Mouse (Mus musculus): ENCODE data around the gene B4galnt2. TPM values are rescaled to one million over a fixed set of nuclear protein-coding genes. Genes with fewer than 3 reads are reported as not detected.

Gene B4galnt2
- total RNA-seq, 1 experiment from 2014 or later, result not detected

DNA sequence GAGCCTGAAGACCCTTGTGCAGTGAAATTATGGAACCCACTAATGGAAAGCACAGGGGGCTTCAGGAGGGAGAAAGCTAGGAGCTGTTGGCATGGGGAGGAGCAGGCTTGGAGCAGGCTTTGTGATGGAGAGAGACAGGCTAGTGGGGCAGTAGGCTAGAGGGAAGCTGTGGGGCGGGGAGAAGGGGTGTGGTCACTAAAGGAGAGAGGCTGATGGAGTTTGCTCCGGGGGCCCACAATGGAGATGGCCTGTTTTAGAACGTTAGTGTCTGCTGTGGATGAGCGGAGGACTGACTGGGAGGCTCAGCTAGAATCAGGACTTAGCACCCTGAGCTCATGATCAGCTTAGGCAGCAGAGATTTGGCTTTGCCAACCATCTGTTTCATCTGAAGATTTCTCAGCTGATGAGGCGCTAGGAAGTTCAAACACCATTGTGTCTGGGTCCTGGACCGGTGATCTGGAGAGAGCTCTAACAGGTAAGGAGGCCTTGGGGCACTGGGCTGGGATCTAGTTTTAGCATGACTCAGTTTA lies 71.2 kb downstream of the B4galnt2 start:
- ATAC-seq (replicated peaks; ENCODE audit: insufficient number of reproducible peaks, low FRiP score, low TSS enrichment, poor library complexity, severe bottlenecking), result peak; percentile 28

DNA sequence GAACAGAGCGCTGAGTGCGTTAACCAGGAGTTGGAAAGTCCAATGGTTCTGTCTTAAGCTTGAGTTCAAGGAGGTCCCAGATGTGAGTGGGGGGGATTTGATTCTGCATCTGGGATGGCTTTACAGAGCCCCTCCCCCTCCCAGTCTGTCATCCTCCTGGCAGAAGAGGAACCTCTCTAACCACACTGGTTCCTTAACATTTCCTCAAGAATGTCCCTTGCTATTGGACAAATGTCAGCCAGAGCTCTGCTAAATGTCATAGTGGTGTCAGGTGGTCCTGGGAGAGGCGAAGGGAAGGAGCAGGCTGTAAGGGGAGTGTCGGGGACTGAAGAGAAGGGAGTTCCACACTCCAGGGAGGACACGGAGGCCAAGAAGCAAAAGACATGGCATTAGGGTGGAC lies 71.7 kb downstream of the B4galnt2 start:
- ATAC-seq (replicated peaks; ENCODE audit: insufficient number of reproducible peaks, low FRiP score, low TSS enrichment, poor library complexity, severe bottlenecking), result peak; percentile 68

DNA sequence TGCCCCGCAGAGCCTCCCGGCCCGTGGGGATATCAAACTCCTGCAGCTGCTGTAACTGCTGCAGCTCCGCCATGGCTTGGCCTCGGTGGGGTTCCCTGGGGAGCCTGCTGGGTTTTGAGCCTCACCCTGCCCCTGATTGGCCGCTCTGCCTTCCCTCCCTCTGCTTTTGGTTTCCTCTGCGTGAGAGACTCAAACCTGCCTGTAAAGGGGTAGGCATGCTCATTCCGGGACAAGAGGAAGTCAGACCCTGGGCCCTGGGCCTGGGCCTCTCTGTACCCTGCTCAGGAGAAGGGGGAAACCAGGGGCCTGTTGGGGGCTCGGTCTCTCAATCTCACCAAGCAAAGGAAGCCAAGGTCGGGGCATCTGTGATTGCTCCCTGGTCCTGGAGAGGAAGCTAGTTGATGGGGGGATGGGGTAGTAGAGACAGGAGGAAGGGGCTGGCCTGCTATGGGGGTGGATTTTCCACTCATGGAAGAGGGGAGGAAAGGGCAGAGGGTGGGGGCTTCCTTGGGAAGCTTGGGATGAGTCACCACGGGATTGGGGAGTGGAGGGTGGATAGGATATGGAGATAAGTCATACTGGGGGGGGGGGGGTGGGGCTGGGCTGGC lies 72.5 kb downstream of the B4galnt2 start, which contains the start of gene Abi3:
TSS of gene Abi3 (minus strand) at position 403 of the 608 bp plus-strand sequence.
- peak; percentile 61 for ATAC-seq (replicated peaks; ENCODE audit: insufficient number of reproducible peaks, low FRiP score, low TSS enrichment, poor library complexity, severe bottlenecking)

DNA sequence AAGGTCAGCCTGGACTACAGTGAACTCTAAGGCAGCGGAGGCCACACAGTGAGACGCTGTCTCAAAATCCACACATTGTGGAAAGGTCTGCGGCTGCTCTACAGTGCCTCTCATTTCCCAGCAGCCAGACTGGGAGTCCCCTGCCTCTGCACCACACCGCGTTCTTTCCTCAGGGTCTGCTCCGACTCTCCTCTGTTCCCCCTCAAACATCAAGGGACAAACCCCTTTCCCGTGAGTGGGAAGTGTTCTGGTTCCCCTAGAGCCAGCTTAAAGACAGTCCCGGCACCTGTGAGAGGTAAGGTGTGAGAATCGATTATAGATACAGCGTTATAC lies 73.2 kb downstream of the B4galnt2 start:
- no peak for ATAC-seq (replicated peaks; ENCODE audit: insufficient number of reproducible peaks, low FRiP score, low TSS enrichment, poor library complexity, severe bottlenecking)

DNA sequence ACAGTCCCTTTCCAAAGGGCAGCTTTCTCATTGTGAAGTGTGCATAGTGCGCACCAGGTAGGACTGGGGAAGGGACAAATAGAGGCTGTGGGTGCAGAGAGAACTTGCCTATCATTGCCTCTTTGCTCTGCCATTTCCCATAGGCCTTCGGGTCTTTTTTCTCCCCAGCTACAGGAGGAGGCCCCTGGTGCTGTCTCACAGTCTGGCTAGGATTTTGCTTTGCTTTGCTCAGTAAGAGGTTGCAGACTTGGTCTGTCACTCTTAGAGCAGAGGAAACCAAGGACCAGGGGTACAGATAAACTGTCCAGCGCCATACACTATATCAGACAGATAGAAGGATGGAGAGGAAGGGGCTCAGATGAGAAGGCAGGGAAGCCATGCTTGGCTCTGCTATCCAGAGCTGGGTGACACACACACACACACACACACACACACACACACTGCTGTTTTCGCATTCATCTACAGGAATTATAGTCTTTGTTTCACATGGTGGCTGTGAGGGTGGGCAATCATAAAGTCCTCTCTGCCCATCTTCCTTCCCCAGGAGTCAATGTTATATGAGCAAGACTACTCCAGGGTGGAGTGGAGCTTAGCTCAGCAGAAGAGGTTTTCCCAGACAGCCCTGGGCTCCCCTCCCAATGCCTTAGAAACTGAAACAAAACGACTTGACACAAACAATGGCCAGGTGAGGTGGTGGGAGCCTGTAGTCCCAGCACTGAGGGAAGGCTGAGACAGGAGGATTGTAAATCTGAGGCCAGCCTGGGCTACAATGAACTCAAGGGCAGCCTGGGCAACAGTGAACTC lies 73.8 kb downstream of the B4galnt2 start:
- no peak for ATAC-seq (replicated peaks; ENCODE audit: insufficient number of reproducible peaks, low FRiP score, low TSS enrichment, poor library complexity, severe bottlenecking)

DNA sequence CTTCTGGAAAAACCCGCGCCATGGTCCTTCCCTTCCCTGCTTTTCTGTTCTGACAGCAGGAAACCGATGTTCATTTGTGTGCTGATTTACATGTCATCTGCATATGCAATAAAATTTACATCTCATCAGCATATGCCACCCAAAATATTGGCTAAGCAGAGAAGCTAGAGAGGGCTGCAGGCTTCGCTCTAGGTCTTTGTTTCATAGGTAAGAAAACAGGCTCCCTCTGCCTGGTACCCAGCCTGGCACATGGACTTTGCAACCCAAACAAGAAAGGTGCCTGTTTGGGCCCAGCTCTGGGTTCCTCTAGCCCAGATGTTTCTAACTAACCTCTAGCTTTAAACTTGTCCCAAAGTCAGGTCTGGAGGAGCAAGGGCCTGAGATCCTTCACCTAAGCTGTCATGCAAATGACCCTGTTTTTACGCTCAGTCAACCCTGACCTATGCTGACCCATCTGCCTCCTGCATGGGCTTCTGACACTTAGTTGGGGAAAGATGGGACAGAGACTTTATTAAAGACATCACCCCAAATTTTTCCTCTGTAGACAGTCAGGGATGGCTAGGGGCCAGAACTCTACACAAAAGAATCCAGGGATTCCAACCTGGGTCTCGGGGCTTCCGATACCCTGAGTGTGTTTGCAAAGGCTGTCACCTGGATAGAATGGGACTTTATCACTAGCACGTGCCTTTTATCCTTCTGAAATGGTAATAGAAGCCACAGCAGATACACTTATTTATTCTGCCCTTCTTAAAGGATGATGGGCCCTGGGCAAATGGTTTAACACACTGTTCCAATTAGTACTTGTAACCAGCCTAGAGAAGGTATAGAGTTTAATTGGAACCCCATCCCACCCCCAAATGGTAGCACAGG lies 75.5 kb downstream of the B4galnt2 start:
- ATAC-seq (replicated peaks; ENCODE audit: insufficient number of reproducible peaks, low FRiP score, low TSS enrichment, poor library complexity, severe bottlenecking), result no peak

DNA sequence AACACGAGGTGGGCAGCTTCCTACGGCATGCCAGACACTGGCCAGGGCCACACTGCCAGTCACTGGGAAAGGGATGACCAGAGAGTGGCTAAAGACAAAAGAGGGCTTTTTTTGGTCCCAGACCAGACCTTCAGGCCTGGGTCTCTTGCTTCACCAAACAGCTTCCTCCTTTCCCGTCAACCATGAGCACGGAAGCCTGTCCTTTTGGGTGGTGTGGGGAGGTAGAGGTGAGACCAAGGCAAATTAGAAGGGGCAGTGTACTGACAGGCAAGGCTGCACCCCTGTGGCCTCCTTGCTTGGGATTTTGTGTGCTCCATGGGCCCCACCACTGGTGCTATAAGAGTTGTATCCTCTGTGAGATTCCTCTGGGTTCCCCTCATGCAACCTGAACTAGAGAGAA lies 76.1 kb downstream of the B4galnt2 start:
- ATAC-seq (replicated peaks; ENCODE audit: insufficient number of reproducible peaks, low FRiP score, low TSS enrichment, poor library complexity, severe bottlenecking), result no peak

DNA sequence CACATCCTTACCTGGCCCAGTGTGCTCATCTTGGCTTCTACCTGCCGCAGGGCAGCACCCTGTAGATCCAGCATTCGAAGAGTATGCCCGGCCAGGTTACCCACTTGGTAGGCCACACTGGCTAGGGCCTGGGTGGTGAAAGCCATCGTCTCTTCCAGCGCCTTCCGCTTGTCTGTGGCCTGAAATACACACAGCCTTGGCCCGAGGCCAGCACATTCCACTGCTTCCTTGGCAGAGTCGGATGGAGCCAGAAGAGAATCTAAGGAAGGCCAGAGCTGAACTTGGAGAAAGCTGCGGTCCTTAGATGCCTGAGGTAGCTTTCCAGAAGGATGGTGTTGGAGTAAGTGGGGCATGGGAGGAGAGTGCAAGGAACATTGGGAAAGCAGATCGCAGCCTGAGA lies 77.6 kb downstream of the B4galnt2 start, which contains the start of gene Gngt2:
TSS of gene Gngt2 (plus strand) at position 158 of the 400 bp plus-strand sequence.
- ATAC-seq (replicated peaks; ENCODE audit: insufficient number of reproducible peaks, low FRiP score, low TSS enrichment, poor library complexity, severe bottlenecking), result no peak

DNA sequence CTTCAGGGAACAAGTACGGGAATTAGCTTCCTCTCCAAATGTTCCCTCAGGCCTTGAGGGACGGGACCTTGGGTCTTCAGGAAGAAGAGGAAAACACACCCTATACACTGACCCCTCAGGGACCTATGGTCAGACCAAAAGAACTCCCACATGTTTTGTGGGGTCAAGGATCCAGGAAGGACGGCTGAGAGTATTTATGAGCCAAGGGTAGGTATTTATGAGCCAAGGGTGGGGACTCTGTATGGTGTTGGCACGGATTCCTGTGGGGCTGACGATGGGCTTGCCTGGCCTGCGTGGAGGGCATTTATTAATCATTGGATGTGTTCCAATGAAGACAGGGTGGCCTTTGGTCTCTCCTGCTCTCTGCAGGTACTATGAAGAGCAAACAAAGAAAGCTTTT lies 78.3 kb downstream of the B4galnt2 start:
- no peak for ATAC-seq (replicated peaks; ENCODE audit: insufficient number of reproducible peaks, low FRiP score, low TSS enrichment, poor library complexity, severe bottlenecking)

DNA sequence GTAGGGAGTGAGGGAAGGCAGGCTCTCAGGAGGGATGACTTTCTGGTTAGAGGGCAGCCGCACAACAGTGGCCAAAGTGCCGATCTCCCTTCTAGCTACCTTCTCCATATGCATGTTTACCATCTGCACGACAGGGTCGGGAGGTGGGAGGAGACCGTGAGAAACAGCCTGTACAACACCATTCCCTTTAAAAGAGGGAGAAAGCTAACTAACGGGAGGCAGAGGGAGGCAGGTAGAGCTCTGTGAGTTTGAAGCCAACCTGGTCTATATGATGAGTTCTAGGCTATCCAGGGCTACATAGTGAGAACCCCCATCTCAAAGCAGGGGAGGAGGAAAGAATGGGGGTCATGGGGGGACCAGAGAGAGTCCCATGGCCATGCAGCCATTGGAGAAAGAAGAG lies 78.9 kb downstream of the B4galnt2 start:
- no peak for ATAC-seq (replicated peaks; ENCODE audit: insufficient number of reproducible peaks, low FRiP score, low TSS enrichment, poor library complexity, severe bottlenecking)

DNA sequence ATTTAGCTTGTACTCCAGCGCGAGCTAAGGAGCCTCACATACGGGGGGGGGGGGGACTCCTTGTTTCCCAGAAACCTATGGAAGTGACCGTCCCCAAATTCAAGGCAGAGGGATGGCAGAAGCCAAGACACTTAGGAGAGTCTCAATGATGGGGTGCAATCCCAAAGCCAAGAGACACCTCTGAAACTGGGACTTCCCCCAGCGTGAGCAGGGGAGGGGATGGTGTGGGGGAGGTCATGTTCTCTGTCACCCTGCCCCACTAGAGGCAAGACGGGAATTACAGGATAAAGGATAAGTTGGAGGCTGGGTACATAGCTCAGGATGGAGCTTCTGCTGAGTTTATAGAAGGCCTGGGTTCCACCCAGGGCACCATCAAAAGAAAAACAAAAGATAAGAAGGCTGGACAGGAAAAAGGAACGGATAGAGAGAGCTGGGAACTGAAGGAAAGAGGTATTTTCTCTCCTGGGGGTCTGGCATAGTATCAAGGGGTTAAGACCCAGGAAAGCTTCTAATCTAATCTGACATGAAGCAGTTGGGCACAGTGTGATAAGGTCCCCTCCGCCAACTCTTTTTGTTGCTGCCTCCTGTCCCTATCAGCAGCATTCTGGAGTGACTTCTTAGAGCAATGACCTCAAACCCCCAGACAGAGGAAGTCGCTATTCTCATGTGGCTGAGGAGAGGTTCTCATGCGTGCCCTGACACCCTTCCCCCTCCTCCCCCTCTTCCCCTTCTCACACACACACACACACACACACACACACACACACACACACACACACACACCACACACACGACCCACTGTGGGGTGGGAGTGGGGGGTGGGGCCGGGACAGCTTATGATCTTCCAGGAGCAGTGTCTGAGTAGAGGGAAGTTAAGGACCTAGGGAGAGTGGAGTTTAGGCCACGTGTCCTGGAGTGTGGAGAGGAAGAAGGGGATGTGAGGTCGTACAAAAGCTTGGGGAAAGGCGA lies 79.7 kb downstream of the B4galnt2 start:
- peak; percentile 54 for ATAC-seq (replicated peaks; ENCODE audit: insufficient number of reproducible peaks, low FRiP score, low TSS enrichment, poor library complexity, severe bottlenecking)

DNA sequence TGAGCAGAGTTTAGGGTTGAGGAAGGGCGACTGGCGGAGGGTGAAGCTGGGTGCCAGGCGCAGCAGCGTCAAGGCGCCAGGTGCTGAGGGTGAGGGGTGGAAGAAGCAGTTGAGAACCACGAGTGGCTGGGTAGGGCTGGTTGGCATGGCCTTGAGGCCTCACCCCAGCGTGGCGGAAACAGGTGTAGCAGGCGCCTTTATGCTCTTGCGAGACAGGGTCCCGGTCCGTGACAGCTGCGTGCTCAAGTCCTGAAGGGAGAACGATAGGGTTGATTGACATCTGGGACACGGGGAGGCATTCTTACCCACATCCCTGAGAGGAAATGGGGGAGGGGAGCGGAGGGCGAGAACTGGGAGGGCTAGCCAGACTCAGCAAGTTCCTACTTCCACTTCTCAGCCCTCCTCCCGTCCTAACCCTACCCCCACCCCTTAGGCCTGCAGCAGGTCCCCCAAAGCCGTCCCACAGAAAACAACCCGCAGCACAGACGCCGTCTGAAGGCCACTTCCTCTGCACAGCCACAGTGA lies 80.5 kb downstream of the B4galnt2 start:
- ATAC-seq (replicated peaks; ENCODE audit: insufficient number of reproducible peaks, low FRiP score, low TSS enrichment, poor library complexity, severe bottlenecking), result peak; percentile 54

DNA sequence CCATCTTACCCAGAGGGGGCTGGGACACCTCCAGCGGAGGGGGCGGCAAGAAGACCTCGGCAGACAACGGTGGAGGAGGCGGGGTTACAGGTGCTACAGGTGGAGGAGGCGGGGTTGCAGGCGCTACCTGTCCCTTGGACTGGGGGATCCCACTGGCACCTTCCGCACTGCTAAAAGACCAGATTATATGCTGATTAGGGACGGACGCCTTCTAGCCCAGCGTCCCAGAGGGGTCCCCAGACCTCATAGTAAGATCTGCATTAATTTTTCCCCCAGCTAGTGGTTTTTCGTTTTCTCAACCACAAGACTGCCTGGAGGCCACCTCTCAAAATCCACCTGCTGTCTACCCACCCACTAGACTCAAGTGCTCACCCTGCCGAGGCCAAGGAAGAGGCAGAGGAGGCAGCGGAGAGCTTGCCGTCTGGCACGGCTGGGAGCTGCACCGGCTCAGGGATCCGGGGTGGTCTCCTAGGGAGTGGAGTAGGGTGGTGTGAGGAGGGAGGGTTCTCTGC lies 81.0 kb downstream of the B4galnt2 start:
- ATAC-seq (replicated peaks; ENCODE audit: insufficient number of reproducible peaks, low FRiP score, low TSS enrichment, poor library complexity, severe bottlenecking), result no peak

DNA sequence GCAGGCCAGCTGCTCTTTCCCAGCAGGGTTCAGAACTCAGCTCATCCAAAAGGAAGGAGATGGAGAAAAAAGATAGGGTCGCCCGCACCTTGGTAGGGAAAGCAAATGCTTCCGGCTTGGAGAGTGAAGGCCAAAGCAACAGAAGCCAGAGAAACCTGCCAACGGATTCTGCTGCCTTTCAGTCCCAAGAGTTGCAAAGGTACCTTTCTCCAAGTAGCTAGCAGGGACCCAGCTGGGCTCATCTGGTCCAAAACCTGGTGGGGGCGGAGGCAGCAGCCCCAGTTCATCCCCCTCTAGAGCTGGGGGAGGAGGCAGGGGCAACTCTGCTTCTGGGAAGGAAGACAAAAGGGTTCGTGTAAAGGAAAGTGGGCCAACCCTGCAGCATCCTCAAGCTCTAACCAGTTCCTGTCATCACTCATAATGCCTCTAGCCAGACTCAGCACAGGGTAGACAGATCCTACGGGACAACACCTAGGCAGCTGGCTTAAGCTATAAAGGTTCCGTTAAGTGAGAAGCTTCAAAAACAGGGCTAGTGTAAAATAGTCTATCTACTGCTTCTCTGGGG lies 81.6 kb downstream of the B4galnt2 start:
- no peak for ATAC-seq (replicated peaks; ENCODE audit: insufficient number of reproducible peaks, low FRiP score, low TSS enrichment, poor library complexity, severe bottlenecking)

DNA sequence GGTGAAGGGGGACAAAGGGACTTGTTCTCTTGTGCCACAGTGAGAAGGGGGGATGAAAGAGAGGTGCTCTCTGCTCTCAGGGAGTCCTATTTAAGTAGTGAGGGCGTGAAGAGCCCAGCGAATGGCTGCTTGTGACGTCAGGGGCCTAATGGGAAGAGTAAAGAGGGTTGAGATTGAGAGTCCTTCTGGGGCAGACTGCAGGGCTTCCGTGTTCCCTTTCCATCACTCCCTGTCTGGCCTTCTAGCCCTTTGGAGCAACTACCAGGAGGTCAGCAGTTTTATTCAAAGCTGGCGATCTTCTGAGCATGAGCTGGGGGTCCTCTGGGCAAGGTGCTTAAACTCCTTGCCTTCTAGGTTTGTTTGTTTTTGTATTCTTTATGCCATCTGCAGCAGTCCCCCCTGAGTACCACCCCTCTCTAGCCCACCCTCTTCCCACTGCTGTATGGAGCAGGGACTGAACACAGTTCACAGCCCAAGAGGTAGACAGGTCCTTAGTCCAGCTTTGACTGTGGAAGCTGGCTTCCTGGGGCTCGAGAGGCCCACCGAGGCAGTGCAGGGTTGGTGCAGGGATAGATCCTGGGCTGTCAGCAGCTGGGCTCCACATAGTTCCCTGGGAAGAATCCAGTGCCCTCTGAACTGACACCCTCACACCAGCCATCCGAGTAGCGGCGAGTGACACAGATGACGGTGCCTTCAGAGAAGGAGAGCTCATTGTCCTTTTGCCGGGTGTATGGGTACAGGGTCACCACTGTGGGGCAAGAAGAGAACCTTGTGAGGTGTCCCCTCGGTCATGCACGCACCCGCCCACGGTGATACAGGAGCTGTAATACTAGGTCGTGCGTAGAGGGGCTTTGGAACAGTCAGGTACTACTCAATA lies 82.3 kb downstream of the B4galnt2 start:
- no peak for ATAC-seq (replicated peaks; ENCODE audit: insufficient number of reproducible peaks, low FRiP score, low TSS enrichment, poor library complexity, severe bottlenecking)

DNA sequence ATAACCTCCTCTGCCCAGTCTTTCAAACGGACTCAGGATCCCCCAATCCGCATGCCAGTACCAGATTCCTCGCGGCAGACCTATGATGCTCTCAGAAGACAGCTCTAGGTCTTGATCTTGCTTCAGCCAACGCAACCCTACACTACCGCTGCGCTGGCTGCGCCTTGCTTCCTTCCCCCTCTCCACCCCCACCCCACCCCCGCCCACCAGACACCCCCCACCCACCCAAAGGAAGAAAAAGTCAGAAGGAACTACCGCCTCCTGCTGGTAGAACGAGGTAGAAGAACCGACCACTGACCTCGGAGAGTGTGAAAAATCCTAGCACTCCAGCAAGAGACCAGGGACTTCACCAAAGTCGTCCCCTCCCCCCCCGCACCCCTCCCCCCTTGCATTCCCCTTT lies 83.0 kb downstream of the B4galnt2 start:
- no peak for ATAC-seq (replicated peaks; ENCODE audit: insufficient number of reproducible peaks, low FRiP score, low TSS enrichment, poor library complexity, severe bottlenecking)

DNA sequence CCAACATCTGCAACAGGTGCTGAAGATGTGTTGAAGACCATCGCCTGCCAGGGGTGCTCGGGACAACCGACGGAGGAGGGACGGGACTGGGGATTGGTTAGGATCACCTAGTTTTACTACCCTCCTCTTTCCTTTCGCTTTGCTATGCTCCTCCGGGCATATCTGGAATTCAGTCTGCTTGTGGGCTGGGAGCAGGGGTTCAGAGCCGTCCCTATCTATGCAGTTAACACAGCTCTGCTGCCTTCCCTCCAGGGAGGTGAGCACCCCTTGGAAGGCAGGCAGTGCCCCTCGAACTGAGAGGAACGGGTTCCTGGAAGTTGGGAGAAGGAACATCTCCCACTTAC lies 83.4 kb downstream of the B4galnt2 start:
- no peak for ATAC-seq (replicated peaks; ENCODE audit: insufficient number of reproducible peaks, low FRiP score, low TSS enrichment, poor library complexity, severe bottlenecking)

All from monocyte, adult 5-6 weeks (primary cell).